Mouse (Mus musculus): ENCODE results near the gene 1700023F06Rik. TPM values are rescaled to one million over a fixed set of nuclear protein-coding genes. Genes with fewer than 3 reads are reported as not detected.

Gene 1700023F06Rik
- total RNA-seq, 2 experiments from 2014 or later: 1.4 TPM

GRCm38 (mm10) chr11:103192230-103192955 is 16.0 kb downstream of the 1700023F06Rik start:
- DNase-seq (ENCODE audit: low spot score in 2 of 2): peak in 1 of 2 experiments; percentile 67

GRCm38 (mm10) chr11:103184891-103185290 is 23.5 kb downstream of the 1700023F06Rik start:
- DNase-seq (ENCODE audit: low spot score in 2 of 2): no peak

- no peak for DNase-seq (ENCODE audit: low spot score in 2 of 2)
Measured at GRCm38 (mm10) chr11:103181911-103182310, 26.4 kb downstream of the 1700023F06Rik start.

GRCm38 (mm10) chr11:103181349-103181748 is 27.0 kb downstream of the 1700023F06Rik start:
- no peak for DNase-seq (ENCODE audit: low spot score in 2 of 2)

- no peak for DNase-seq (ENCODE audit: low spot score in 2 of 2)
Measured at GRCm38 (mm10) chr11:103180426-103180825, 27.9 kb downstream of the 1700023F06Rik start.

- no peak for DNase-seq (ENCODE audit: low spot score in 2 of 2)
Measured at GRCm38 (mm10) chr11:103178748-103179147, 29.6 kb downstream of the 1700023F06Rik start.

GRCm38 (mm10) chr11:103177815-103178485 is 30.4 kb downstream of the 1700023F06Rik start:
- DNase-seq (ENCODE audit: low spot score in 2 of 2): no peak

- DNase-seq (ENCODE audit: low spot score in 2 of 2): no peak
Measured at GRCm38 (mm10) chr11:103177216-103177615, 31.1 kb downstream of the 1700023F06Rik start.

- no peak for DNase-seq (ENCODE audit: low spot score in 2 of 2)
Measured at GRCm38 (mm10) chr11:103176510-103176909, 31.8 kb downstream of the 1700023F06Rik start.

- DNase-seq (ENCODE audit: low spot score in 2 of 2): no peak
Measured at GRCm38 (mm10) chr11:103175688-103176442, 32.5 kb downstream of the 1700023F06Rik start.

GRCm38 (mm10) chr11:103174891-103175391 is 33.4 kb downstream of the 1700023F06Rik start:
- no peak for DNase-seq (ENCODE audit: low spot score in 2 of 2)

- no peak for DNase-seq (ENCODE audit: low spot score in 2 of 2)
Measured at GRCm38 (mm10) chr11:103174411-103174832, 33.9 kb downstream of the 1700023F06Rik start.

- no peak for DNase-seq (ENCODE audit: low spot score in 2 of 2)
Measured at GRCm38 (mm10) chr11:103173771-103174344, 34.5 kb downstream of the 1700023F06Rik start.

- DNase-seq (ENCODE audit: low spot score in 2 of 2): no peak
Measured at GRCm38 (mm10) chr11:103173041-103173770, 35.2 kb downstream of the 1700023F06Rik start.

- no peak for DNase-seq (ENCODE audit: low spot score in 2 of 2)
Measured at GRCm38 (mm10) chr11:103172392-103173040, 35.8 kb downstream of the 1700023F06Rik start.

GRCm38 (mm10) chr11:103171703-103172391 is 36.5 kb downstream of the 1700023F06Rik start:
- no peak for DNase-seq (ENCODE audit: low spot score in 2 of 2)

GRCm38 (mm10) chr11:103171286-103171620 is 37.1 kb downstream of the 1700023F06Rik start:
- no peak for DNase-seq (ENCODE audit: low spot score in 2 of 2)

- DNase-seq (ENCODE audit: low spot score in 2 of 2): peak in 1 of 2 experiments; percentile 57
Measured at GRCm38 (mm10) chr11:103170494-103171285, 37.7 kb downstream of the 1700023F06Rik start, which contains the start of gene Fmnl1. Gene Fmnl1 (plus strand): TSS chr11:103171107.

GRCm38 (mm10) chr11:103170111-103170493 is 38.3 kb downstream of the 1700023F06Rik start:
- no peak for DNase-seq (ENCODE audit: low spot score in 2 of 2)

All from layer of hippocampus, postnatal 14 days (tissue).